Mouse (Mus musculus): ENCODE results near the gene D630039A03Rik.

- TF ChIP-seq POLR2A (IDR thresholded peaks at IDR 0.05; ENCODE audit: insufficient read length, low read depth) (no peak), TCF12 (IDR thresholded peaks at IDR 0.05; ENCODE audit: insufficient read depth, poor library complexity, severe bottlenecking) (no peak), POLR2AphosphoS2 (IDR thresholded peaks at IDR 0.05; ENCODE audit: insufficient read length, low read depth) (no peak), REST (IDR thresholded peaks at IDR 0.05; ENCODE audit: insufficient read depth, insufficient read length) (no peak), MAX (IDR thresholded peaks at IDR 0.05; ENCODE audit: low read depth) (no peak), MYOG (IDR thresholded peaks at IDR 0.05; ENCODE audit: control insufficient read depth in 1 of 3, insufficient read depth in 1 of 3, insufficient read length in 2 of 3, low read depth in 2 of 3) (no peak)
Observed at GRCm38 (mm10) chr4:57927464-57928205, 11.5 kb upstream of the D630039A03Rik start.

Data from myocyte (in vitro differentiated cells).